Mouse (Mus musculus) liver, embryonic 14.5 days (tissue): ENCODE results near the gene Fras1. TPM values are rescaled to one million over a fixed set of nuclear protein-coding genes. Genes with fewer than 3 reads are reported as not detected.

ENCODE experiments used
- ATAC-seq: fragments of 200-750 bp; cut with Nextera tagmentation; 2 replicates; pipeline ENCODE4 v1.8.0; 2017; ENCODE audit warnings: moderate number of reproducible peaks, mild to moderate bottlenecking, moderate library complexity; ENCODE audit not compliant: insufficient read depth
- DNase-seq, 3 experiments: peaks; one replicate each; pipeline ENCODE4 v3.0.0-alpha.2; 2012 to 2013; ENCODE audit warnings: low read depth in 3 of 3, low spot score in 3 of 3
- H3K27ac ChIP-seq: fragments of 300-500 bp; sonication (generic); 2 replicates; pipeline ENCODE4 v1.5.1; 2014; ENCODE audit warnings: moderate library complexity, mild to moderate bottlenecking, control low read depth, inconsistent platforms
- H3K27me3 ChIP-seq: fragments of 300-500 bp; sonication (generic); 2 replicates; pipeline ENCODE4 v1.6.1; 2014; ENCODE audit warnings: mild to moderate bottlenecking, low read length, moderate library complexity; ENCODE audit not compliant: control insufficient read depth, insufficient read depth
- H3K36me3 ChIP-seq: fragments of 300-500 bp; sonication (generic); replicated peaks from 2 replicates; pipeline ENCODE4 v1.6.1; 2014; ENCODE audit warnings: low read depth; ENCODE audit not compliant: control insufficient read depth, insufficient read depth
- H3K4me1 ChIP-seq, 2 experiments: fragments of 200-500 bp in 1 of 2; fragments of 300-500 bp in 1 of 2; sonication (generic) in 1 of 2; replicated peaks; 2 replicates each; pipeline ENCODE4 v1.6.1; 2012 to 2014; ENCODE audit warnings: antibody characterized with exemption in 1 of 2, inconsistent platforms in 1 of 2, low read length in 1 of 2; ENCODE audit not compliant: control insufficient read depth in 2 of 2, insufficient read depth in 2 of 2
- H3K4me2 ChIP-seq: fragments of 300-500 bp; sonication (generic); 2 replicates; pipeline ENCODE4 v1.6.1; 2014; ENCODE audit warnings: low read depth, mild to moderate bottlenecking, control low read depth, moderate library complexity
- H3K4me3 ChIP-seq, 2 experiments: fragments of 200-500 bp in 1 of 2; fragments of 300-500 bp in 1 of 2; sonication (generic) in 1 of 2; 2 replicates each; pipeline ENCODE4 v1.5.1; 2012 to 2014; ENCODE audit warnings: low read depth in 2 of 2, low read length in 2 of 2, mild to moderate bottlenecking in 2 of 2, control low read depth in 1 of 2, inconsistent platforms in 1 of 2, moderate library complexity in 1 of 2; ENCODE audit not compliant: insufficient read depth in 1 of 2
- H3K9ac ChIP-seq: fragments of 300-500 bp; sonication (generic); replicated peaks from 2 replicates; pipeline ENCODE4 v1.6.1; 2014; ENCODE audit warnings: mild to moderate bottlenecking, control low read depth, moderate library complexity
- H3K9me3 ChIP-seq: fragments of 300-500 bp; sonication (generic); 2 replicates; pipeline ENCODE4 v1.6.1; 2016; ENCODE audit warnings: low read length, mixed read lengths; ENCODE audit not compliant: control insufficient read depth
- CTCF ChIP-seq: IDR thresholded peaks from 2 replicates; pipeline ENCODE4 v1.5.1; 2016; ENCODE audit warnings: antibody characterized with exemption, low read depth, control low read depth
- EP300 ChIP-seq: IDR thresholded peaks from 2 replicates; pipeline ENCODE4 v1.6.1; 2016; ENCODE audit warnings: antibody characterized with exemption, low read depth
- WGBS: fragments of 180-500 bp; shearing (Covaris S2); extraction: QIAGEN DNeasy Blood & Tissue Kit; methylation state at CpG from one replicate; pipeline ENCODE4 v1.1.7; 2014; ENCODE audit not compliant: insufficient replicate concordance; 5-methylcytosine and 5-hydroxymethylcytosine counted together
- polyA plus RNA-seq, 2 experiments: library from polyadenylated mRNA; depleted of rRNA in 1 of 2; stranded (reverse) in 1 of 2; unstranded in 1 of 2; fragments of >200 nt; fragmentation: Nextera tagmentation in 1 of 2; extraction: Ambion mirVana in 1 of 2; gene quantifications; 2 replicates each; pipeline versions ENCODE4 v1.2.1 to v1.2.3; 2012 to 2014

Fras1 gene
- polyA plus RNA-seq, 2 experiments = 0.46 to 1.1 TPM

DNA sequence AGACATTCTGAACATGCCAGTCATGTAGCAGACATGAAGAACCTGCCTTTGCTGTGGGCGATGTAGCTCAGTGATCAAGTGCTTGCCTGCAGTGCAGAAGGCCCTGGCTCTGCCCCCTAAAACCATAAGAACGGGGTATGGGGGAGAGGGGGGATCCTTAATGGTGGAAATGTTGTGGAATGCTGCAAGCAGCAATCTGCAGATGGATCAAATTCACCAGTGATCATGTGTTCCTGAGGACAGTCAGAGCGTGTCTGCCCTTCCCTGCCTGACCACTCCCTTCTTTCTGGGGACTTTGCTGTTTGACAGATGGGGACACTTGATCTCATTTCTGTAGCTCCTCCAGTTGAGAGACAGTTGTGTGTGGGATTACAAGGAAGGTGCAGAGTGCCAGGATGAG, 431.1 kb downstream of the Fras1 start:
- Histone ChIP-seq H3K9ac (no peak overlapping the region), H3K27me3 (no peaks in the 10 kb centered on the region), H3K4me2 (no peak overlapping the region), H3K27ac (no peak overlapping the region), H3K4me1 (no peaks in the 10 kb centered on the region), H3K4me3 (no peak overlapping the region), H3K9me3 (no peaks in the 10 kb centered on the region), H3K36me3 (no peaks in the 10 kb centered on the region)
- TF ChIP-seq EP300 (no peak), CTCF (no peak)
- DNase-seq = no peak
- no peak for ATAC-seq
- WGBS = 46% methylated on average over 3 of the region's 3 CpGs

- Histone ChIP-seq H3K4me1 (no peaks in the 10 kb centered on the region), H3K9me3 (no peaks in the 10 kb centered on the region), H3K36me3 (no peaks in the 10 kb centered on the region), H3K27me3 (no peaks in the 10 kb centered on the region), H3K4me3 (no peak overlapping the region), H3K9ac (no peak overlapping the region), H3K4me2 (no peak overlapping the region), H3K27ac (no peak overlapping the region)
- no peak for TF ChIP-seq CTCF
- ATAC-seq (no peak), DNase-seq (no peak)
- WGBS = 58% methylated on average over 4 of the region's 4 CpGs
Measured at GRCm38 (mm10) chr5:96810620-96811019, 436.9 kb downstream of the Fras1 start.

DNA sequence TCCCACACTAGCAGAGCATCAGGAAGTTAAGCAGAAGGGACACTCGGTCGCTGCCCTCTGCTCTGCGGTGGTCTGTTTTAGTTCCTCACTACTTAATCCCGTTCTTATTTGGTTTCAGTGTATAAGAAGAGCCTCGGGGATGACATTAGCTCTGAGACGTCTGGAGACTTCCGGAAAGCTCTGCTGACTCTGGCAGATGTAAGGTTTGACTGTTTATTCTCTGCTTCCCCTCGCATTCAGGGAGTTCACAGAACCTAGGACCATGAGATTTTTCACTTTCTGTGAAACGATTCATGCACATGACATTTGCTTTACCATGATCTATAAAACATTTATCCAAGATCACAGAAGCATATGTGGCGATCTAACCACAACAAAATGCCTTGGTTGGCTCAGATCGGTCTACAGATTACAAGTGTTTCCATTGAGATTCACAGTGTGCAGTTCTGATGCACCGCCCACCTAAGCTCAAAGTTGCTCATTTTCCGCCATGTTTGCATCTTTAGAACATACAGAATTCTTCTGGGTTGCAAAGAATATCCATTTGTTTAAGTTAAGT, 451.1 kb downstream of the Fras1 start:
- Histone ChIP-seq H3K9ac (no peak overlapping the region), H3K4me3 (no peak overlapping the region), H3K27ac (no peak overlapping the region), H3K4me2 (no peak overlapping the region), H3K36me3 (no peaks in the 10 kb centered on the region), H3K9me3 (no peaks in the 10 kb centered on the region), H3K4me1 (no peaks in the 10 kb centered on the region), H3K27me3 (no peaks in the 10 kb centered on the region)
- TF ChIP-seq CTCF = no peak
- no peak for TF ChIP-seq EP300
- DNase-seq (no peak), ATAC-seq (no peak)
- WGBS = 71% methylated on average over 13 of the region's 13 CpGs

GRCm38 (mm10) chr5:96827176-96827575, 453.4 kb downstream of the Fras1 start:
- no peaks in the 10 kb centered on the region for H3K36me3 ChIP-seq
- H3K27ac ChIP-seq = no peak overlapping the region
- WGBS = 50% methylated on average over 1 of the region's 1 CpGs
- no peak overlapping the region for H3K4me2 ChIP-seq
- no peak for TF ChIP-seq EP300
- TF ChIP-seq CTCF = no peak
- DNase-seq (no peak), ATAC-seq (no peak)
- H3K4me3 ChIP-seq = no peak overlapping the region
- H3K9ac ChIP-seq = no peak overlapping the region
- no peaks in the 10 kb centered on the region for H3K4me1 ChIP-seq
- H3K27me3 ChIP-seq = no peaks in the 10 kb centered on the region
- H3K9me3 ChIP-seq = no peaks in the 10 kb centered on the region

Other genes with a start within 250 kb of the Fras1 start
- 1.8 and 2.8 TPM in 2 replicates for gene Cnot6l, start 209.8 kb upstream of the Fras1 start, polyA plus RNA-seq (2012; rRNA removed)
- 4.8 and 5.8 TPM in 2 replicates for gene Cnot6l, start 209.8 kb upstream of the Fras1 start, polyA plus RNA-seq (2014; fragmentation: Nextera tagmentation; extraction: Ambion mirVana)
- 3.4 and 6.0 TPM in 2 replicates for gene Mrpl1, start 164.5 kb upstream of the Fras1 start, polyA plus RNA-seq (2012; rRNA removed)
- 14.7 and 15.6 TPM in 2 replicates for gene Mrpl1, start 164.5 kb upstream of the Fras1 start, polyA plus RNA-seq (2014; fragmentation: Nextera tagmentation; extraction: Ambion mirVana)